Mouse (Mus musculus) ovary, postnatal 14 days (tissue): Measurements from ENCODE around the gene Slc29a1.

Source experiments
- DNase-seq: peaks from one replicate; pipeline ENCODE4 v3.0.0; 2022; ENCODE audit warnings: low spot score

Slc29a1 gene

DNA sequence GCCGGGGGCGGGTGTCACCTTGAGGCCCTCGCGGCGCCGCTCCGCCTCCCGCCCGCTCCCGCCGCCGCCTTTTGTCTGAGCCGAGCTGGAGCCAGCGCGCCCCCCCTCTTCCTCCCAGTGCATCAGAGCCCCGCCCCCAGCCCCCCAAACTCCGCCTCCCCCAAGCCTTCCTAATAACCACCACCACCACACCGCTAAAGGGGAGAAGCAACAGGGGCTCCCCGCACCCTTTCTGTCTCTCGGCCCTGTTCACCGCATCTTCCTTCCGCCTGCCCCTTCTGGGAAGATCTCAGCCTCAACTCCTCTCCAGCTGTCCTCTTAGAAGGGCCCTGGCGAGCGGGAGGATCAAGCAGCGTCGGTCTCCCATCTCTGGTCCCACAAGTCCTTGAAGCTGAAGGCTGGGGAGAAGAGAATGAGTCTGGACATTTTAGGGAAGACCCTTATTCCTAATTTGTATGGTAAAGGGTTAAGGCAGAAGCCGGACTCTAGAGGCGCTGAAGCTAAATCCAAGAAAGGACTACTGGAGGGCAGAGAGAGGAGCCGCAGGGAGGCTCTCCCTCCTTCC is 49.7 kb downstream of the Slc29a1 start, which contains the start of gene Tmem151b:
TSS of gene Tmem151b (minus strand) at position 61 of the 565 bp plus-strand sequence.
- DNase-seq = no peak

DNA sequence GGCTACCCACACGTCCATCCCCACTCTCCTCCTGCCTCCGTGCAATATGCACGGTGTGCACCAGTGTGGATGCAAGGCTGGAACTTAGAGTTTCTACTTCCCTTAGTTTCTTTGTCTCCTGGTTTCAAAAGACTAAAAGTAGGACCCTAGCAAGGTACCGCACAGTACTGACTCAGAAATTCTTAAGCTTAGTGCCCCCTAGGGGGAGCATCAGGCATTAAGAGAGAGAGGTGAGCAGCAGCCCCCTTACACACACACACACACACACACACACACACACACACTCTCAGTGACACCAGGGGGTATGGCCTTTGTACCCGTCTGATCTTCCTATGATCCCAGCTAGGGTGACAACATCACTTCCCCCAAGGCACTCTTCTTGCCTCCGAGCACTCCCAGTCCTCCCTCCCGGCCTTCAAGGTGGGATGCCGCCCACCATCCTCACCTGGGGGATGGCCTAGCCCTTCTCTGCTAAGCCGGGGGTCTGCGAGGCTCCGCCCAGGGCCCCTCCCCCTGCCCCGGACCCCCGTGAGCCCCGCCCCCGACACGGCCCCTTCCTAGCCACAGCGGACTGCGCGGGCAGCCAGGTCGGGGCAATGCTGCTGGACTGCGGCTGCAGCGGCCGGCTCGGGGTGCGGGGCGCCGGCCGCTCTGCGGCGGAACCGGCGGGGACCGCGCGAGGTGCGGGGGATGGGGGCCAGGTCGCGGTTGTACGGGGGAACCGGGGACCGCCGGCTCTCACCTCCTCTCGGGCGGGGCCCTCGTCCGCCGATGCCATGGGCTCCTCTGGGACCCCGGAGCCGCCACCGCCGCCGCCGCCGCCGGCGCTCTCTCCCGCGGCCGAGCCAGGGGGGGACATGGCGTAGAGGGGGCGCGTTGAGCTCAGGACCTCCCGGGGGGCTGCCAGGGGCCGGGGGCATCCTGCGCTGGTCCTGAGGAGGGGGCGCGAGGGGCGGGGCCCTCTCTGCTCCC is 50.6 kb downstream of the Slc29a1 start:
- no peak for DNase-seq

DNA sequence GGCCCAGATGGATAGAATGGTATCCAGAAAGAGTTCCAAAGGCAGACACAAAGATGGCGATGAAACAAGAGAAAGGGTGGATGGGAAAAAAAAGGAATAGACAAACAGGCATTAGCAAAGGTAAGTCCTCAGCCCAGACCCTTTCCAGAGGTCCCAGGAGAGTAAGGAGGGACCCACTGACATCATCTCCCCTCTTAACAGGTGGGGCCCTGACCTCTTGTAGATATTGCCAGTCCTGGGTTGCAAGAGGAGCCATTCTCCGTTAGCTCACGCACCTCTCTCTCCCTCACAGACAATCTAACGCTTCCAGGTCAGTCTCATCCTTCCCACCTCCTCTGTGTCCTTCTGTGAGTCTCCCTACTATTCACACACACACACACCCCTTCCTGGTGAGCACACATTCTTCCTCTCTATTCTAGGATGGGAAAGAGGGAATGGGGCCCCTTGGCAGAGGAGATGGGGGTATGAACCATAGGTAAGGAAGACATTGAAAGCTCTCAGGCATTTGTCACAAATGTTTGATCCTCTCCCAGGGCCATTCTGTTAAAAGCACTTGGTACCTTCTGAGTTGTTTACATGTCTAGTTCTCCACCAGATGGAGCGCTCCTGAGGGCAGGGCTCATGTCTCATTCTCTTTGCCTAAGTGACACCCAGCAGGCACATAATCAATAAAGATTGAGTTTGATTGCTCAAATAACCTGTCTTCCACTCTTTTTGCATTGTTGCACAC is 51.8 kb downstream of the Slc29a1 start:
- DNase-seq = no peak

DNA sequence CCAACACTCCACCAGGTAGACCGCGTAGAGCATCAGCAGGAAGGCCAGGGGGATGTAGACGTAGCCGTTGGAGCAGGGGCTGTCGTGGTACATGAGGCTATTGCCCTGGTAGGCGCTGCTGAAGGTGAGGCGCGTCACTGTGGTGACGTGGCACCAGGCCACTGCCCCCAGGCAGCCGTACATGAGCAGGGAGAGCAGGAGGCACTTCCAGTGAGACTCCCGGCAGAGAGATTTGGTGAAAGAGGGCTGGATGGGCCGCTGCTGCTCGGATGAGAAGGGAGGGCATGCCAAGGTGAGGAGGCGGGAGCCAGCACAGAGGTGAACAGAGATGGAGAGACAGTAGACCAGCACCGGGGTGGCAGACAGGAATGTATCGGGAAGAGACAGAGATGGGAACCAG is 52.5 kb downstream of the Slc29a1 start:
- DNase-seq = no peak

DNA sequence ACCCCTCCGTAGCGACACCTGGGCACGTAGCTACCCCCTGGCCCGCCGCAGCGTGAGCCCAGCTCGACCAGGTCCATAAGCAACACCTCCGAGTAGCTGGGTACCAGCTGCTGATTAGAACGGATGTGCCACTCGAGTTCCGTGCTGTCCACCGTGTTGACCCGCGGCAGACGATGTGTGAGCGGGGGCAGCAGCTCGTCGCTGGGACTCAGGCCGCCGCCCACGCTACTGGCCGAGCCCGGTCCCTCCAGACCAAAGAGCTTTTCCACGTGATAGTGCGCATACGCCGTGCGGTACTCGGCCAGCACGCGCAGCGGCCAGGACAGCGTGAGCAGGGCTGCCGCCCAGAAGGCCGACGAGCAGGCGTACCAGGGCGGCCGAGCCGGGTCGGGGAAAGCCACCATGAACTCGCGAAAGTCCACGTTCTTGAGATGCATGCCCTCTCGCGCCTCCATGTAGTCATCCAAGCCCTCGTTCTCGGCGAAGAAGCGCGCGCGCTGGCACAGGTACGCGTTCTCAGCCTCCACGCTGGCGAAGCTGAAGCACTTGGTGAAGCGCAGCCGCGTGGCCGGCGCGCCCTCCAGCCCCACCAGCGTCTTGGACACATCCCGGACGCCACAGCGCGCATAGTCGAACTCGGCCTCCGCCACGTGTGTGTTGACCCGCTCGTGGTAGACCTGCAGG is 54.0 kb downstream of the Slc29a1 start:
- DNase-seq = no peak

DNA sequence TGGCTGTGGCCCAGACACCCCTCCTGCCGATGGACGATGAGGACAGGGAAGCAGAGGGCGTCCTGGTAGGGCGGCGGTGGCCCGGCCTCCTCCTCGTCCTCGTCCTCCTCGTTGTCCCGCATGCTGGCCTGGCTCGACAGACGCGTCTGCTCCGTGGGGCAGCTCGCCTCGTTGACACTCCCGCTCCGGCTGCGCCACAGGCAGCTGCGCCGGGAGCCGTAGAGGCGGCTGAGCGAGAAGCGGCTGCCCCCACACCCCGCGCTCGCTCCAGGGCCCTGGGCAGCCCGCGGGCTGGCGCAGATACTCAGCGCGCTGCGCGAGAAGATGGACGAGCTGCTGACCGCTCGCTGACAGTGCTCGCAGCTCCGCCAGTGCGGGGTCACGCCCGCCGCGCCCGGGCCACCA is 54.5 kb downstream of the Slc29a1 start:
- no peak for DNase-seq

DNA sequence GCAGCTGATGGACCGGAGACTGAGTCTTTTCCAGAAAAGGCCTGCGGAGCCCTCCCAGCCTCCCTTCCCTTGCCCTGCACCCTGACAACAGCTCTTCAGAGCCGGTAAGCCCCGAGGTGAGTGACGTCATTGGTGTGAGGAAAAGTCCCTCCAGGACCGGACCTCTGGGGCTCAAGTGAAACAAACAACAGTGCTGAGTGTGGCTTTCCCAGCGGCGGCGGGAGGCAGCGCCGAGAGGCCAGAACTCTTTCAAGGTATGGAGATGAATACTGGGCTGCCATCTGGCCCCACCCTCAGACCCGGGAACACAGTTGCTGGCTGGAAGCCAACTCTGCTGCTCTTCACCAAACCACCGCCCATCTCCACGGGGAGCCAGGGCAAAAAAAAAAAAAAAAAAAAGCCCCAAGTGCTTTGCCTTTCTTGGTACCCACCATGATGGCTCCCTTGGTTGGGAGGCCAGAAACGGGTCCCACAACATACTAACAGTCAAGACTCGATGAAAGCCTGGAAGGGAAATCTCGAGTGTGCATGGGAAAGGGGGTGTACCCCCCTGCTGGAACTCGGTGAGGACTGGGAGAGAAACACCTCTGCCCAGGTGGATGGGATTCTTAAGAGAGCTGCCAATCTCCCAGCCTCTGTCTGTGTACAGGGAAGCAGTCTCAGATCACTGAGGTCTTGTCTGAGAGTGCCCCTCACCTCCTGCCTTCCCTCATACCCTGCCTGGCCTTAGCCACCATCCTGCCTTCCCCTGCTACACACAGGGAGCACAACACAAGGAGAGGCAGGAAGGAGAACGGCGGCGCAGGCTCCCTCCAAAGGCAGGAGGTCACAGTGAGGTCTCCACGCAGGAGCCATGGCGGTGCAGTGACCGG is 55.2 kb downstream of the Slc29a1 start:
- no peak for DNase-seq

DNA sequence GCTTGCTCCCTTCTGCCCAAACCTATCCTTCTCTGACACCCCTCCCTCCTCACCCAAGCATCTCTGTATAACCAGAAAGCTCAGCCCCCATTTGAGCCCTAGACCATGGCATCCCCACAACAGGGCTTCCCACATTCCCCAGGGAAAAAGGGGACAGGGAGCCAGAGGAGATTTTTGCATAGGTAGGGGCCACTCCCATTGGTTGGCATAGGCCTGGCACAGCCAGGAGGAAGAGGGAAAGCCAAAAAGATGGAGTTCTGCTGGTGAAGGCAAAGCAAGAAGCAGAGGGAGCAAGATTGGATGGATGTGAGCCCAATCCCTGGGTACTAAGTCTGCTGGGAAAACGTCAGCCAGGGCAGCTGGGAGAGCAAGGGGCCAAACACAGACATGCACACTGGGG is 56.3 kb downstream of the Slc29a1 start:
- DNase-seq = no peak

DNA sequence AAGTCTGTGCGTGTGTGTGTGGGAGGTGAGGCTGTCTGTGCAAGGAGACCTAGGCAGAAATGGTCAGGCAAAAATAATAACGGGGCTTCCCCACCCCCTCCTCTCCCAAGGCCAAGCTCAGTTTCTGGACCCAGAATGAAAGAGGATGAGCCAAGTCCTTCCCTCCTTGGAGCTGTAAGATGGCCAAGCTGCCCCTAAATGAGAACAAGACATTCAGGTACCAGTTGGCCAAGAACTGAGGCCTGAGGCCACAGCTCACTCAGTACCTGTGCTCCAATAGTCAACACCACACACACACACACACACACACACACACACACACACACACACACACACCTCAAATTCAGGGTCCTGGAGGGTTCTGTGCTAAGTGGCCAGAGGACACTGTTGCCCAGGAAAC is 56.7 kb downstream of the Slc29a1 start:
- no peak for DNase-seq

DNA sequence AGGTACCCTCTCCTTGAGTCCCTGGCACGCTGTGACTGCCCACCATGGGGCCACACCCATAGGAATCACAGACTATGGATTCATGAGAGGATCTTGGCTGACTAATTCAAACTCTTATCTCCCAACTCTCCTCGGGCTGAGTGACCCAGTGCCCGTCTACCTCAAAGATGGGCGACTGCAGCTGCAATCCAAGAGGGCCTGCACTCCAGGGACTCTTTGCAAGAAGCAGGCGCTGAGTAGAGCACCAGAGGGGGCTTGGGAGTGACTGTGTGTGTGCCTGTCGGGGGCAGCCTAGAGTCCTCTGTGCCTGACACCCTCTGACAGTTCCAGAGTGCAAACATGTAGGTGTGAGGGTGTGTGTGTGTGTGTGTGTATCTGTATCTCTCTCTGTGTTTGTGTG is 57.3 kb downstream of the Slc29a1 start:
- no peak for DNase-seq

DNA sequence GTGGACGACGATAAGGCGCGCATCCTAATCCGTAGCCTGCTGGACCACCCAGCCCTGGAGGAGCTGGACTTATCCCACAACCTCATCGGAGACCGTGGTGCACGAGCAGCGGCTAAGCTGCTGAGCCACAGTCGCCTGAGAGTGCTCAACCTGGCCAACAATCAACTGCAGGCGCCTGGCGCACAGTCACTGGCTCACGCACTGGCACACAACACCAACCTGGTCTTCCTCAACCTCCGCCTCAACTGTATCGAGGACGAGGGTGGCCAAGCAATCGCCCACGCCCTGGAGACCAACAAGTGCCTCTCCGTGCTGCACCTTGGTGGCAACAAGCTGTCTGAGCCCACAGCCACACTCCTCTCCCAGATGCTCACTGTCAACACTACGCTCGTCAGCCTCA is 59.7 kb downstream of the Slc29a1 start:
- no peak for DNase-seq

DNA sequence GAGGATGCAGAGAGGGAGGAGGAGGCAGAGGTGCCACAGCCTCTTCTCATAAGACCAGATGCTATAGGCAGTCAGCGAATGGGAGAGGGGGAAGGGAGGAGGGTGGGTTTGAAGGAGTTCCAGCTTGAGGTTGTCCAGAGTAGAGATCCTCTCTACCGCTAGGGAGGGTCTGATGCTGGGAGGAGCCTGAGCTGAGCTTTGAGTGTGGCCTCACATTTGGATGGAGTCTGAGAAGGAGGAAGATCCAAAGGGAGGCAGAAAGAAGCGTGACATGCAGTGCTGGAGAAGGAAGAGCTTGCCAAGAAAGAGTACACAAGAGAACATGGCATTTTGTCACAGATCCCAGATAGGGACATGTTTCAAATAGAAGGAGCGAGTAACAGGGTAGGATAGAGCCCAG is 61.0 kb downstream of the Slc29a1 start:
- DNase-seq = no peak

DNA sequence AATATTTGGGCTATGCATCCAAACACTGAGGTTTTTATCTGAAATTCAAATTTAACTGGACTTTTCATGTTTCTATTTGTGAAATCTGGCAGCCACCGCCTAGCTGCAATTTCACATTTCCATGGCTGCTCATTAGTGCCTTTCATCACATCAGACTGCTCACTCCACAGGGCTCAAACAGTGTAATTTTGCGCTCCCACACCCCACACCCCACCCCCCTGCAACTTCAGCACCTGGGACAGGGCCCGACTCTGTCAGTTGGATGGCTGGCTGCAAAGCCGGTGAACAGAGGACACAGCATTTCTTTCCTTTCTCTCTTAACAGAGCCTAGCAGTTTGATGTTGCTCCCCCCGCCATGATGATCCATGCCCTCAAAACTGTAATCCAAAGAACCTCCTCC is 63.1 kb downstream of the Slc29a1 start:
- no peak for DNase-seq
